Mouse (Mus musculus) erythroblast, embryonic 14.5 days (primary cell): Measurements from ENCODE around the gene Trpm3.

ENCODE experiments used
- GATA1 ChIP-seq: IDR thresholded peaks from 2 replicates; pipeline ENCODE4 v1.6.1; 2012; ENCODE audit warnings: low read length, inconsistent platforms, mixed read lengths
- TAL1 ChIP-seq: IDR thresholded peaks from 3 replicates; pipeline ENCODE4 v1.6.1; 2012; ENCODE audit warnings: low read length, inconsistent platforms, mixed read lengths

GRCm38 (mm10) chr19:22104848-22105484, 33.9 kb upstream of the Trpm3 start:
- TF ChIP-seq GATA1 (no peak), TAL1 (no peak)
